Mouse (Mus musculus) midbrain, embryonic 14.5 days (tissue): ENCODE results near the gene Tekt1. TPM values are rescaled to one million over a fixed set of nuclear protein-coding genes. Genes with fewer than 3 reads are reported as not detected.

Source experiments
- microRNA-seq: library from miRNA; unstranded; fragments of <30 nt; microRNA quantifications from one replicate; pipeline ENCODE4, GENCODE M21; 2016
- polyA plus RNA-seq: library from polyadenylated mRNA; unstranded; fragments of >200 nt; fragmentation: Nextera tagmentation; extraction: Ambion mirVana; gene quantifications from 2 replicates; pipeline ENCODE4 v1.2.1, GENCODE M21; 2014

Tekt1 gene
- polyA plus RNA-seq, 1 experiment from 2014 or later: 6.9 TPM

Small RNA genes lying within 50 kb of the gene (microRNA-seq; reads per million reads assigned to microRNA genes)
- not detected for gene Mir6338

Other genes with a start within 250 kb of the Tekt1 start
- gene Pitpnm3, start 226.7 kb downstream of the Tekt1 start, polyA plus RNA-seq: 4.0 and 5.0 TPM in 2 replicates
- gene Gm43951, start 155.6 kb downstream of the Tekt1 start, polyA plus RNA-seq: 0.12 and 0.19 TPM in 2 replicates
- 16.9 and 22.2 TPM in 2 replicates for gene 4933427D14Rik, start 155.0 kb downstream of the Tekt1 start, polyA plus RNA-seq
- 137 and 150 TPM in 2 replicates for gene Txndc17, start 154.9 kb downstream of the Tekt1 start, polyA plus RNA-seq
- 61.1 and 68.5 TPM in 2 replicates for gene Med31, start 146.8 kb downstream of the Tekt1 start, polyA plus RNA-seq
- 1.0 and 2.0 TPM in 2 replicates for gene Slc13a5, start 95.2 kb downstream of the Tekt1 start, polyA plus RNA-seq
- 1.1 and 3.3 TPM in 2 replicates for gene Xaf1, start 60.8 kb downstream of the Tekt1 start, polyA plus RNA-seq
- not detected in 2 replicates for gene Fbxo39, start 48.0 kb downstream of the Tekt1 start, polyA plus RNA-seq
- 2.9 and 4.5 TPM in 2 replicates for gene Smtnl2, start 49.3 kb upstream of the Tekt1 start, polyA plus RNA-seq
- not detected in 2 replicates for gene Ggt6, start 73.1 kb upstream of the Tekt1 start, polyA plus RNA-seq
- gene Mybbp1a, start 78.9 kb upstream of the Tekt1 start, polyA plus RNA-seq: 52.0 and 66.0 TPM in 2 replicates
- gene Spns2, start 127.5 kb upstream of the Tekt1 start, polyA plus RNA-seq: 12.6 TPM in 2 replicates
- gene Spns3, start 188.1 kb upstream of the Tekt1 start, polyA plus RNA-seq: 0.11 TPM in 1 of 2 replicates, not detected in the other
- gene Ube2g1, start 244.8 kb upstream of the Tekt1 start, polyA plus RNA-seq: 87.2 and 111 TPM in 2 replicates